Mouse (Mus musculus) embryonic facial prominence, embryonic 15.5 days (tissue): ENCODE measurements around the gene Bmf. TPM values are rescaled to one million over a fixed set of nuclear protein-coding genes. Genes with fewer than 3 reads are reported as not detected.

Experiments used
- polyA plus RNA-seq: library from polyadenylated mRNA; unstranded; fragments of >200 nt; fragmentation: Nextera tagmentation; extraction: Ambion mirVana; gene quantifications from 2 replicates; pipeline ENCODE4 v1.2.1, GENCODE M21; 2015

The Bmf gene
- polyA plus RNA-seq, 1 experiment from 2014 or later = 6.7 TPM

Other genes with a start within 250 kb of the Bmf start
- gene Gpr176, start 176.3 kb downstream of the Bmf start, polyA plus RNA-seq = 0.58 and 0.73 TPM in 2 replicates
- gene Eif2ak4, start 161.1 kb downstream of the Bmf start, polyA plus RNA-seq = 9.1 and 9.7 TPM in 2 replicates
- 258 and 285 TPM in 2 replicates for gene Srp14, start 70.0 kb downstream of the Bmf start, polyA plus RNA-seq
- gene Bub1b, start 48.5 kb upstream of the Bmf start, polyA plus RNA-seq = 58.3 and 60.6 TPM in 2 replicates
- gene Pak6, start 113.6 kb upstream of the Bmf start, polyA plus RNA-seq = 8.5 TPM in 2 replicates
- 0.11 and 0.19 TPM in 2 replicates for gene Ankrd63, start 154.3 kb upstream of the Bmf start, polyA plus RNA-seq
- gene Plcb2, start 178.8 kb upstream of the Bmf start, polyA plus RNA-seq = 0.75 and 1.1 TPM in 2 replicates
- 15.9 and 16.9 TPM in 2 replicates for gene Inafm2, start 196.1 kb upstream of the Bmf start, polyA plus RNA-seq
- gene Ccdc9b, start 213.0 kb upstream of the Bmf start, polyA plus RNA-seq = 2.0 and 2.4 TPM in 2 replicates
- 1.7 and 4.2 TPM in 2 replicates for gene Phgr1, start 223.1 kb upstream of the Bmf start, polyA plus RNA-seq
- gene Disp2, start 230.0 kb upstream of the Bmf start, polyA plus RNA-seq = 0.37 and 0.68 TPM in 2 replicates